Mouse (Mus musculus): Measurements from ENCODE around the gene Olfr1156. TPM values are rescaled to one million over a fixed set of nuclear protein-coding genes. Genes with fewer than 3 reads are reported as not detected.

The Olfr1156 gene
- 0.20 TPM for polyA plus RNA-seq (2017; shearing (Covaris generic))

GRCm38 (mm10) chr2:87953000-87953399 is at the start of gene Olfr1156:
Gene Olfr1156, minus strand, starts transcription at chr2:87953100.

GRCm38 (mm10) chr2:87989813-87990212 is 36.9 kb upstream of the Olfr1156 start, which contains the start of gene Olfr1158:
Gene Olfr1158, plus strand, starts transcription at chr2:87990113.

DNA sequence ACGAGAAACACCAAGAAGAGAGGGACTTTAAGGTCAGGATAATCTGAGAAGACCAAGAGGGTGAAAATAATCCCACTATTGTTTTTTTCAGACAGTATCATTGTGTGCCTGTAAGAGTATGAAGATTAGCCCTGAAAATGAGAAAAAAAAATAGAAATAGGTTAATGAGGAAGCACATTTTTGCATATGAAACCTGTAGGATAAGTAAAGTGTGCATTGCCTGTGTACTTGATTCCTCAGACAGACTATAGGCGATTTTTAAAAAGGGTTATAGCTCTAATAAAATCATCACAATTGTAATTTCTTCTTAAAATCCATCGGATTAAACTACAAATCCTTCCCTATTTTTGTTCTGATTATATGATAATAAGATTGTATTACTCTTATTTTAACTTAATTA is 21.7 kb upstream of the Olfr1156 start, which contains the start of gene Olfr74:
Olfr74 (minus strand) TSS at position 101 of the 400 bp plus-strand sequence.

GRCm38 (mm10) chr2:87968199-87968598 is 15.3 kb upstream of the Olfr1156 start, which contains the start of gene Olfr1157:
Gene Olfr1157, minus strand, starts transcription at chr2:87968299.

DNA sequence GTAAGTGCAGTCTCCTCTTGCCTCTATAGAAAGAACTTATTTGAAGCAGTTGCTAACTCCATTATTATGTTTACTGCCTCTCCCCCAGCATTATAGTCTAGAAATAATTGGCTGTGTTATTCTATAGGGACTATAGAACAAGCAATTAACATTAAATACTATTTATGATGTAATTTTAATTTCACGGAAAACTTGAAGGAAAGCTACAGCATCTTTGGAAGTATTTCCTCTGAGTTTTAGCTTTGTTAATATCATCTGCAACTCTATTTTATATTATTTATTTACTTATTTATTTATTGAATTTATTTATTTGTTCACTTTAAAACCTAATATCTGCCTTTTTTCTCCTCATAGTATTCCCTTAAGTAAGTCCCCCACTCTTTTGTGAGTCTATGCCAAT is 7.9 kb downstream of the Olfr1156 start, which contains the start of gene Olfr1155:
Olfr1155 (minus strand) TSS at position 101 of the 400 bp plus-strand sequence.

GRCm38 (mm10) chr2:87905066-87905465 is 47.8 kb downstream of the Olfr1156 start, which contains the start of gene Olfr1154:
Gene Olfr1154, minus strand, starts transcription at chr2:87905166.

Other genes starting within 250 kb of the Olfr1156 start
- not detected for gene Olfr1137, start 239.9 kb downstream of the Olfr1156 start, polyA plus RNA-seq (2017; shearing (Covaris generic))
- gene Olfr1138, start 213.1 kb downstream of the Olfr1156 start, polyA plus RNA-seq (2017; shearing (Covaris generic)), result 0.41 TPM
- not detected for gene Olfr1140, start 209.3 kb downstream of the Olfr1156 start, polyA plus RNA-seq (2017; shearing (Covaris generic))
- gene Olfr1141, start 199.1 kb downstream of the Olfr1156 start, polyA plus RNA-seq (2017; shearing (Covaris generic)), result not detected
- not detected for gene Olfr152, start 173.6 kb downstream of the Olfr1156 start, polyA plus RNA-seq (2017; shearing (Covaris generic))
- gene Olfr1143, start 152.5 kb downstream of the Olfr1156 start, polyA plus RNA-seq (2017; shearing (Covaris generic)), result not detected
- not detected for gene Olfr1145, start 143.3 kb downstream of the Olfr1156 start, polyA plus RNA-seq (2017; shearing (Covaris generic))
- gene Olfr1148, start 122.6 kb downstream of the Olfr1156 start, polyA plus RNA-seq (2017; shearing (Covaris generic)), result 0.28 TPM
- gene Olfr1150-ps1, start 109.1 kb downstream of the Olfr1156 start, polyA plus RNA-seq (2017; shearing (Covaris generic)), result not detected
- not detected for gene Olfr1151, start 97.2 kb downstream of the Olfr1156 start, polyA plus RNA-seq (2017; shearing (Covaris generic))
- 0.09 TPM for gene Olfr1152, start 86.6 kb downstream of the Olfr1156 start, polyA plus RNA-seq (2017; shearing (Covaris generic))
- gene Olfr1153, start 58.1 kb downstream of the Olfr1156 start, polyA plus RNA-seq (2017; shearing (Covaris generic)), result not detected
- not detected for gene Olfr1154, start 47.9 kb downstream of the Olfr1156 start, polyA plus RNA-seq (2017; shearing (Covaris generic))
- not detected for gene Olfr1155, start 8.0 kb downstream of the Olfr1156 start, polyA plus RNA-seq (2017; shearing (Covaris generic))
- not detected for gene Olfr1157, start 15.2 kb upstream of the Olfr1156 start, polyA plus RNA-seq (2017; shearing (Covaris generic))
- gene Olfr74, start 21.6 kb upstream of the Olfr1156 start, polyA plus RNA-seq (2017; shearing (Covaris generic)), result not detected
- gene Olfr1158, start 37.0 kb upstream of the Olfr1156 start, polyA plus RNA-seq (2017; shearing (Covaris generic)), result not detected
- 0.16 TPM for gene Olfr1160, start 55.2 kb upstream of the Olfr1156 start, polyA plus RNA-seq (2017; shearing (Covaris generic))
- not detected for gene Olfr1161, start 69.7 kb upstream of the Olfr1156 start, polyA plus RNA-seq (2017; shearing (Covaris generic))
- gene Olfr73, start 84.6 kb upstream of the Olfr1156 start, polyA plus RNA-seq (2017; shearing (Covaris generic)), result not detected
- gene Olfr1162, start 98.0 kb upstream of the Olfr1156 start, polyA plus RNA-seq (2017; shearing (Covaris generic)), result 0.10 TPM
- not detected for gene Olfr1163, start 118.7 kb upstream of the Olfr1156 start, polyA plus RNA-seq (2017; shearing (Covaris generic))
- gene Olfr1164, start 140.9 kb upstream of the Olfr1156 start, polyA plus RNA-seq (2017; shearing (Covaris generic)), result not detected
- gene Olfr1166, start 175.2 kb upstream of the Olfr1156 start, polyA plus RNA-seq (2017; shearing (Covaris generic)), result not detected
- not detected for gene Olfr1167, start 202.1 kb upstream of the Olfr1156 start, polyA plus RNA-seq (2017; shearing (Covaris generic))
- not detected for gene Olfr1168, start 228.8 kb upstream of the Olfr1156 start, polyA plus RNA-seq (2017; shearing (Covaris generic))

All from effector memory CD4-positive, alpha-beta T cell, adult 7 months (primary cell).